Mouse (Mus musculus) forebrain, embryonic 14.5 days (tissue): ENCODE measurements around the gene Cacna1i. TPM values are rescaled to one million over a fixed set of nuclear protein-coding genes. Genes with fewer than 3 reads are reported as not detected.
A peak's percentile ranks its signal among the peaks of the same experiment; 100 is the strongest.

Experiments
- ATAC-seq: fragments of 200-750 bp; cut with Nextera tagmentation; 2 replicates; pipeline ENCODE4 v1.8.0; 2017; ENCODE audit warnings: mild to moderate bottlenecking, moderate library complexity
- DNase-seq: peaks from one replicate; pipeline ENCODE4 v3.0.0-alpha.2; 2015; ENCODE audit warnings: low spot score
- H3K27ac ChIP-seq: fragments of 300-500 bp; sonication (generic); 2 replicates; pipeline ENCODE4 v1.5.1; 2014; ENCODE audit warnings: low read depth, mild to moderate bottlenecking, control low read depth, low read length, moderate library complexity
- H3K27me3 ChIP-seq: fragments of 300-500 bp; sonication (generic); replicated peaks from 2 replicates; pipeline ENCODE4 v1.6.1; 2014; ENCODE audit warnings: low read length, control low read depth, mixed read lengths; ENCODE audit not compliant: control insufficient read depth, insufficient read depth
- H3K36me3 ChIP-seq: fragments of 300-500 bp; sonication (generic); 2 replicates; pipeline ENCODE4 v1.6.1; 2014; ENCODE audit warnings: low read length, control low read depth; ENCODE audit not compliant: control insufficient read depth, insufficient read depth
- H3K4me1 ChIP-seq: fragments of 300-500 bp; sonication (generic); 2 replicates; pipeline ENCODE4 v1.6.1; 2014; ENCODE audit warnings: antibody characterized with exemption, low read length, control low read depth; ENCODE audit not compliant: control insufficient read depth, insufficient read depth
- H3K4me2 ChIP-seq: fragments of 300-500 bp; sonication (generic); 2 replicates; pipeline ENCODE4 v1.6.1; 2014; ENCODE audit warnings: mild to moderate bottlenecking, control low read depth, low read length
- H3K4me3 ChIP-seq: fragments of 300-500 bp; sonication (generic); 2 replicates; pipeline ENCODE4 v1.5.1; 2014; ENCODE audit warnings: low read depth, low read length, control low read depth
- H3K9ac ChIP-seq: fragments of 300-500 bp; sonication (generic); 2 replicates; pipeline ENCODE4 v1.6.1; 2014; ENCODE audit warnings: mild to moderate bottlenecking, low read length, control low read depth, moderate library complexity
- H3K9me3 ChIP-seq: fragments of 300-500 bp; sonication (generic); replicated peaks from 2 replicates; pipeline ENCODE4 v1.6.1; 2016; ENCODE audit warnings: low read length, control low read depth, mixed read lengths; ENCODE audit not compliant: control insufficient read depth
- WGBS: fragments of 180-500 bp; shearing (Covaris S2); extraction: QIAGEN DNeasy Blood & Tissue Kit; methylation state at CpG from one replicate; pipeline ENCODE4 v1.1.7; 2014; 5-methylcytosine and 5-hydroxymethylcytosine counted together
- polyA plus RNA-seq: library from polyadenylated mRNA; unstranded; fragments of >200 nt; fragmentation: Nextera tagmentation; extraction: Ambion mirVana; gene quantifications from 2 replicates; pipeline ENCODE4 v1.2.1, GENCODE M21; 2014

Cacna1i gene
- polyA plus RNA-seq, 1 experiment from 2014 or later, result 0.46 TPM

GRCm38 (mm10) chr15:80263610-80264575, 23.1 kb upstream of the Cacna1i start, which contains the start of gene Rps19bp1:
Gene Rps19bp1, minus strand, starts transcription at chr15:80264315.
- Histone ChIP-seq H3K4me2 (peak within 1 kb of the TSS; percentile 84), H3K36me3 (peaks cover 19% of the 10 kb centered on the region), H3K27ac (peak within 1 kb of the TSS; percentile 74), H3K27me3 (no peaks in the 10 kb centered on the region), H3K9me3 (no peaks in the 10 kb centered on the region), H3K4me3 (peak within 1 kb of the TSS; percentile 88), H3K4me1 (peaks cover 5% of the 10 kb centered on the region; the same call in 1 of the 2 replicates), H3K9ac (peak within 1 kb of the TSS; percentile 87)
- peak; percentile 96 for DNase-seq
- 1% methylated on average over 66 of the region's 66 CpGs for WGBS
- peak; percentile 93 for ATAC-seq

- no peak overlapping the region for H3K9ac ChIP-seq
- H3K9me3 ChIP-seq, result no peaks in the 10 kb centered on the region
- no peak overlapping the region for H3K4me3 ChIP-seq
- no peak overlapping the region for H3K4me2 ChIP-seq
- ATAC-seq, result 0 out of 2 replicates have a peak, but pooled peaks have one; percentile 43
- no peak overlapping the region for H3K27ac ChIP-seq
- peaks cover 5% of the 10 kb centered on the region; the same call in 1 of the 2 replicates for H3K4me1 ChIP-seq
- WGBS, result 0% methylated on average over 2 of the region's 2 CpGs
- 0 out of 2 replicates have a peak, but pooled peaks cover under 1% of the 10 kb centered on the region for H3K36me3 ChIP-seq
- no peaks in the 10 kb centered on the region for H3K27me3 ChIP-seq
- peak; percentile 88 for DNase-seq
Observed at GRCm38 (mm10) chr15:80266281-80266680, 20.8 kb upstream of the Cacna1i start.

GRCm38 (mm10) chr15:80271858-80272396, 15.1 kb upstream of the Cacna1i start:
- H3K9me3 ChIP-seq, result no peaks in the 10 kb centered on the region
- no peak overlapping the region for H3K4me3 ChIP-seq
- H3K27ac ChIP-seq, result no peak overlapping the region
- 37% methylated on average over 3 of the region's 3 CpGs for WGBS
- 0 out of 2 replicates have a peak, but pooled peaks cover 2% of the 10 kb centered on the region for H3K27me3 ChIP-seq
- no peaks in the 10 kb centered on the region for H3K36me3 ChIP-seq
- peaks cover 4% of the 10 kb centered on the region; the same call in 1 of the 2 replicates for H3K4me1 ChIP-seq
- ATAC-seq (0 out of 2 replicates have a peak, but pooled peaks have one; percentile 40), DNase-seq (peak; percentile 76)
- H3K4me2 ChIP-seq, result no peak overlapping the region
- H3K9ac ChIP-seq, result no peak overlapping the region

- 49% methylated on average over 9 of the region's 9 CpGs for WGBS
- no peaks in the 10 kb centered on the region for H3K36me3 ChIP-seq
- no peak overlapping the region for H3K4me2 ChIP-seq
- ATAC-seq (no peak), DNase-seq (no peak)
- H3K9ac ChIP-seq, result no peak overlapping the region
- H3K27ac ChIP-seq, result no peak overlapping the region
- 0 out of 2 replicates have a peak, but pooled peaks cover 2% of the 10 kb centered on the region for H3K27me3 ChIP-seq
- H3K9me3 ChIP-seq, result no peaks in the 10 kb centered on the region
- peaks cover 2% of the 10 kb centered on the region; the same call in 1 of the 2 replicates for H3K4me1 ChIP-seq
- no peak overlapping the region for H3K4me3 ChIP-seq
Observed at GRCm38 (mm10) chr15:80277107-80277506, 9.9 kb upstream of the Cacna1i start.

- 0% methylated on average over 6 of the region's 6 CpGs for WGBS
- Histone ChIP-seq H3K4me2 (no peak overlapping the region), H3K9me3 (no peaks in the 10 kb centered on the region), H3K27me3 (0 out of 2 replicates have a peak, but pooled peaks cover 2% of the 10 kb centered on the region), H3K9ac (no peak overlapping the region), H3K27ac (no peak overlapping the region), H3K4me3 (no peak overlapping the region), H3K4me1 (no peaks in the 10 kb centered on the region), H3K36me3 (no peaks in the 10 kb centered on the region)
- no peak for ATAC-seq
- DNase-seq, result no peak
Observed at GRCm38 (mm10) chr15:80277625-80278024, 9.4 kb upstream of the Cacna1i start.

GRCm38 (mm10) chr15:80278121-80278759, 8.8 kb upstream of the Cacna1i start:
- Histone ChIP-seq H3K9ac (no peak overlapping the region), H3K4me3 (no peak overlapping the region), H3K27ac (no peak overlapping the region), H3K4me1 (no peaks in the 10 kb centered on the region), H3K36me3 (no peaks in the 10 kb centered on the region), H3K4me2 (no peak overlapping the region), H3K27me3 (0 out of 2 replicates have a peak, but pooled peaks cover 2% of the 10 kb centered on the region), H3K9me3 (no peaks in the 10 kb centered on the region)
- WGBS, result 71% methylated on average over 5 of the region's 5 CpGs
- ATAC-seq, result no peak
- no peak for DNase-seq

- no peaks in the 10 kb centered on the region for H3K9me3 ChIP-seq
- WGBS, result 73% methylated on average over 2 of the region's 2 CpGs
Observed at GRCm38 (mm10) chr15:80279053-80279452, 8.0 kb upstream of the Cacna1i start.

GRCm38 (mm10) chr15:80280646-80281045, 6.4 kb upstream of the Cacna1i start:
- Histone ChIP-seq H3K4me1 (no peaks in the 10 kb centered on the region), H3K9me3 (no peaks in the 10 kb centered on the region), H3K36me3 (no peaks in the 10 kb centered on the region), H3K9ac (no peak overlapping the region), H3K4me2 (no peak overlapping the region), H3K4me3 (no peak overlapping the region), H3K27ac (no peak overlapping the region), H3K27me3 (peaks cover 11% of the 10 kb centered on the region)
- 16% methylated on average over 6 of the region's 6 CpGs for WGBS
- DNase-seq, result peak; percentile 60
- ATAC-seq, result peak; percentile 20; the same call in 1 of the 2 replicates

More at GRCm38 (mm10) chr15:80279053-80279452, 8.0 kb upstream of the Cacna1i start:
- no peak overlapping the region for H3K27ac ChIP-seq
- ATAC-seq (no peak), DNase-seq (no peak)
- H3K27me3 ChIP-seq, result 0 out of 2 replicates have a peak, but pooled peaks cover under 1% of the 10 kb centered on the region
- H3K9ac ChIP-seq, result no peak overlapping the region
- no peak overlapping the region for H3K4me3 ChIP-seq
- H3K36me3 ChIP-seq, result no peaks in the 10 kb centered on the region
- no peaks in the 10 kb centered on the region for H3K4me1 ChIP-seq
- no peak overlapping the region for H3K4me2 ChIP-seq
